Mouse (Mus musculus) heart, embryonic 11.5 days (tissue): Measurements from ENCODE around the gene Sema5a. TPM values are rescaled to one million over a fixed set of nuclear protein-coding genes. Genes with fewer than 3 reads are reported as not detected.

Experiments used
- ATAC-seq: fragments of 200-750 bp; cut with Nextera tagmentation; replicated peaks from 2 replicates; pipeline ENCODE4 v1.8.0; 2017; ENCODE audit warnings: moderate library complexity; ENCODE audit not compliant: insufficient number of reproducible peaks, low FRiP score, low TSS enrichment
- H3K27ac ChIP-seq: fragments of 300-500 bp; sonication (generic); 2 replicates; pipeline ENCODE4 v1.5.1; 2014; ENCODE audit warnings: mild to moderate bottlenecking, low read depth, low read length
- H3K27me3 ChIP-seq: fragments of 300-500 bp; sonication (generic); 2 replicates; pipeline ENCODE4 v1.6.1; 2014; ENCODE audit warnings: mild to moderate bottlenecking, low read length, mixed read lengths; ENCODE audit not compliant: control insufficient read depth, insufficient read depth
- H3K36me3 ChIP-seq: fragments of 300-500 bp; sonication (generic); 2 replicates; pipeline ENCODE4 v1.6.1; 2014; ENCODE audit warnings: mild to moderate bottlenecking, low read length, moderate library complexity, mixed read lengths; ENCODE audit not compliant: control insufficient read depth, insufficient read depth
- H3K4me1 ChIP-seq: fragments of 300-500 bp; sonication (generic); 2 replicates; pipeline ENCODE4 v1.6.1; 2014; ENCODE audit warnings: low read length; ENCODE audit not compliant: control insufficient read depth, insufficient read depth
- H3K4me2 ChIP-seq: fragments of 300-500 bp; sonication (generic); 2 replicates; pipeline ENCODE4 v1.6.1; 2014; ENCODE audit warnings: mild to moderate bottlenecking, moderate library complexity
- H3K4me3 ChIP-seq: fragments of 300-500 bp; sonication (generic); 2 replicates; pipeline ENCODE4 v1.5.1; 2014; ENCODE audit warnings: low read depth, low read length
- H3K9ac ChIP-seq: fragments of 300-500 bp; sonication (generic); 2 replicates; pipeline ENCODE4 v1.6.1; 2014; ENCODE audit warnings: mild to moderate bottlenecking, low read depth, low read length, moderate library complexity
- H3K9me3 ChIP-seq: fragments of 300-500 bp; sonication (generic); replicated peaks from 2 replicates; pipeline ENCODE4 v1.6.1; 2016; ENCODE audit warnings: low read length; ENCODE audit not compliant: control insufficient read depth
- WGBS: fragments of 180-500 bp; shearing (Covaris S2); extraction: QIAGEN DNeasy Blood & Tissue Kit; methylation state at CpG from one replicate; pipeline ENCODE4 v1.1.7; 2014; ENCODE audit not compliant: insufficient replicate concordance; 5-methylcytosine and 5-hydroxymethylcytosine counted together
- polyA plus RNA-seq: library from polyadenylated mRNA; unstranded; fragments of >200 nt; fragmentation: Nextera tagmentation; extraction: Ambion mirVana; gene quantifications from 2 replicates; pipeline ENCODE4 v1.2.1, GENCODE M21; 2014

Gene Sema5a
- polyA plus RNA-seq, 1 experiment from 2014 or later = 3.8 TPM

DNA sequence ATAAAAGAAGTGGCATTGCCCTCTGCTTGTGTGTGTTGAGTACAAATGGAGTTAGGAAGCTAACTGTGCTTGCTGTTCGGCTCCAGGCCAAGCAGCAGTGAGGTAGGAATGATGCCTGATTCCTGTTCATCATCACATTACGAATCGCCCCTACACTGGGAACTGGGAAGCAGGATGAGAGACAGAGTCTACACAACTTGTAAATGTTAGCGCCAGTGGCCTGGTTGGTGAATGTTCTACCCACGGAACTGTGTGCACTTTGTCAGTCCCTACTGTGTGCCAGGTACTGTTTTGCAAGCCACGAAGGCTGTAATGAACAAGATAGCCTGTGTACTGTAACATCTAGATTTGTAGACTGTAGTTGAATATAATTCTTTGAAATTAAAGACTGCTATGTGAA is 352.0 kb downstream of the Sema5a start:
- no peaks in the 10 kb centered on the region for H3K9me3 ChIP-seq
- H3K4me1 ChIP-seq = no peaks in the 10 kb centered on the region
- no peak overlapping the region for H3K27ac ChIP-seq
- H3K4me2 ChIP-seq = no peak overlapping the region
- no peaks in the 10 kb centered on the region for H3K27me3 ChIP-seq
- H3K9ac ChIP-seq = no peak overlapping the region
- H3K36me3 ChIP-seq = no peaks in the 10 kb centered on the region
- no peak for ATAC-seq
- H3K4me3 ChIP-seq = no peak overlapping the region
- WGBS = 79% methylated on average over 6 of the region's 6 CpGs

GRCm38 (mm10) chr15:32597189-32597588 is 352.6 kb downstream of the Sema5a start:
- Histone ChIP-seq H3K27ac (no peak overlapping the region), H3K4me1 (no peaks in the 10 kb centered on the region), H3K9ac (no peak overlapping the region), H3K4me2 (no peak overlapping the region), H3K9me3 (no peaks in the 10 kb centered on the region), H3K27me3 (no peaks in the 10 kb centered on the region), H3K4me3 (no peak overlapping the region), H3K36me3 (no peaks in the 10 kb centered on the region)
- WGBS = 84% methylated on average over 3 of the region's 3 CpGs
- no peak for ATAC-seq

DNA sequence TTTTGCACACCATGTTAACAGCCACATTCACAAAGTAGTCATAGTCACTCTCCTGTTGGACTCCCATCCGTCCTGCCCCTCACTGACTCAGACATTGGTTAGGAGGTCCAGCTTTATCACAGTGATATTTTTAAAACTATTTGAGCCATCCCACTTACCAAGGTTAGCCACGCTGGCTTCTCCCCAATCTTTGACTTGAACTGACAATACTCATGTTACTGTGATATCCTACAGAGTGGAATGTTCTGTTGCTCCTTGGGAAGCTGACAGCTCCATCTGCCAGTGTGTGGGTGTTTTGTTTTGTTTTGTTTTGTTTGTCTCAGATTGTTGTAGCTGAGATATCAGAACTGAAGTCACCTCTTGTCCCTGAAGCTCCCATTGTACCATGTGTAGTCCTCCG is 362.6 kb downstream of the Sema5a start:
- WGBS = 57% methylated on average over 3 of the region's 3 CpGs
- ATAC-seq = no peak
- no peaks in the 10 kb centered on the region for H3K4me1 ChIP-seq

GRCm38 (mm10) chr15:32610776-32611175 is 366.2 kb downstream of the Sema5a start:
- Histone ChIP-seq H3K4me1 (no peaks in the 10 kb centered on the region), H3K9me3 (no peaks in the 10 kb centered on the region), H3K27ac (no peak overlapping the region), H3K27me3 (no peaks in the 10 kb centered on the region), H3K9ac (no peak overlapping the region), H3K4me2 (no peak overlapping the region), H3K4me3 (no peak overlapping the region), H3K36me3 (no peaks in the 10 kb centered on the region)
- WGBS = 79% methylated on average over 2 of the region's 2 CpGs
- ATAC-seq = no peak

More for the DNA sequence above, 362.6 kb downstream of the Sema5a start:
- Histone ChIP-seq H3K27me3 (no peaks in the 10 kb centered on the region), H3K36me3 (no peaks in the 10 kb centered on the region), H3K27ac (no peak overlapping the region), H3K9me3 (no peaks in the 10 kb centered on the region), H3K9ac (no peak overlapping the region), H3K4me2 (no peak overlapping the region), H3K4me3 (no peak overlapping the region)

- 83% methylated on average over 7 of the region's 7 CpGs for WGBS
- ATAC-seq = no peak
- Histone ChIP-seq H3K36me3 (no peaks in the 10 kb centered on the region), H3K27ac (no peak overlapping the region), H3K9me3 (no peaks in the 10 kb centered on the region), H3K4me3 (no peak overlapping the region), H3K27me3 (no peaks in the 10 kb centered on the region), H3K9ac (no peak overlapping the region), H3K4me2 (no peak overlapping the region), H3K4me1 (no peaks in the 10 kb centered on the region)
These were observed 366.6 kb downstream of the Sema5a start for GRCm38 (mm10) chr15:32611201-32611600.

DNA sequence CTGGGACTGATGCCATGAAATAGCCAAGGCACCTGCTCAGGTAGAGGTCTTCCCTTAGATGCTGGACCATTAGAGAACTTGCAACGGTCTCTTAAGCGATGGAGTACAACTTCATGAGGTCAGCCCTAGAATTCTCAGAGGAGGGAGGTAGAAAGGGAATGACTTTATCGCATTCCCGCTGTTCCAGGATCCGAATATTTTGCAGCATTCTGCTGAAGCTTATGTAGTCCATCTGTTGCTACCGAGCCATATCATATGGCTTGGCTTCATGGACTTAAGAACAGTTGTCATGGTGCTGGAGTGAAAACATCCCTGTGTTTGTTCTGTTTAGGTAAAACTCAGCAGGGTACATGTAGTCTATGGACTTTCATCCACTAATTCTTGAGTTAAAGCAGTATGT is 369.1 kb downstream of the Sema5a start:
- no peak overlapping the region for H3K4me3 ChIP-seq
- H3K9ac ChIP-seq = no peak overlapping the region
- H3K4me2 ChIP-seq = no peak overlapping the region
- H3K27me3 ChIP-seq = no peaks in the 10 kb centered on the region
- 88% methylated on average over 6 of the region's 6 CpGs for WGBS
- H3K4me1 ChIP-seq = no peaks in the 10 kb centered on the region
- no peaks in the 10 kb centered on the region for H3K9me3 ChIP-seq
- H3K27ac ChIP-seq = no peak overlapping the region
- no peak for ATAC-seq
- H3K36me3 ChIP-seq = no peaks in the 10 kb centered on the region

DNA sequence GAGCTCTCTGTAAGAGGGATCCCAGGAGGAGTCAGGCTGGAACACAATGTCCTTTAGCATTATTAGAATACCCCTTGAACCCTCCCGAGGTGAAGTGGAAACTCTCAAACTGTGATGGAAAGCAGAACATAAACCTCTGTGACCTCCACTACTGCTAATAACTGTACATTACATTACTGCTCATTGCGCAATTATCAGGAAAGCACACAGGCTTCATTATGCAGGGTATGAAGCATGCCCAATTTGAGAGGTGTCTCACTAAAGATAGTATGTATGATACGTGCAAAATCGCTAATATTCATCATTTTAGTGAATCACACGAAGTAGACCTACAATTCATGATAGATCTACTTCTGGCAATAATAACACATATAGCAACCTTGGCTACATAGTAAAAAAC is 371.2 kb downstream of the Sema5a start:
- WGBS = 79% methylated on average over 5 of the region's 5 CpGs
- Histone ChIP-seq H3K9ac (no peak overlapping the region), H3K4me3 (no peak overlapping the region), H3K9me3 (no peaks in the 10 kb centered on the region), H3K4me2 (no peak overlapping the region), H3K36me3 (no peaks in the 10 kb centered on the region), H3K27ac (no peak overlapping the region), H3K27me3 (no peaks in the 10 kb centered on the region), H3K4me1 (no peaks in the 10 kb centered on the region)
- no peak for ATAC-seq

- WGBS = 60% methylated on average over 2 of the region's 2 CpGs
- Histone ChIP-seq H3K36me3 (no peaks in the 10 kb centered on the region), H3K4me2 (no peak overlapping the region), H3K9ac (no peak overlapping the region), H3K27ac (no peak overlapping the region), H3K4me3 (no peak overlapping the region), H3K9me3 (no peaks in the 10 kb centered on the region), H3K27me3 (no peaks in the 10 kb centered on the region), H3K4me1 (no peaks in the 10 kb centered on the region)
- ATAC-seq = no peak
These were observed 374.6 kb downstream of the Sema5a start for GRCm38 (mm10) chr15:32619199-32619598.

GRCm38 (mm10) chr15:32623037-32623739 is 378.6 kb downstream of the Sema5a start:
- Histone ChIP-seq H3K27ac (no peak overlapping the region), H3K4me3 (no peak overlapping the region), H3K4me2 (no peak overlapping the region), H3K27me3 (no peaks in the 10 kb centered on the region), H3K9me3 (no peaks in the 10 kb centered on the region), H3K4me1 (no peaks in the 10 kb centered on the region), H3K9ac (no peak overlapping the region), H3K36me3 (no peaks in the 10 kb centered on the region)
- 67% methylated on average over 12 of the region's 12 CpGs for WGBS
- no peak for ATAC-seq
